Comparison of ENCODE assay signal across 12 mouse cellular contexts in genomic region chr13:15670962-15671313, GRCm38 (mm10).
"Had no signal": no experiment of that assay in that cellular context is flagged by ENCODE, and none has a peak within 500 bp of the region (broad histone marks: within the 10 kb centered on the region; RNA-seq: fewer than 3 reads in every experiment).

No protein-coding gene starts in this region.

- H3K27me3 ChIP-seq: liver, embryonic 15.5 days; midbrain, embryonic 12.5 days had no signal

- H3K36me3 ChIP-seq: liver, embryonic 15.5 days; midbrain, embryonic 12.5 days had no signal

- H3K9ac ChIP-seq: liver, embryonic 15.5 days; lung, embryonic 14.5 days; midbrain, embryonic 12.5 days had no signal

- H3K4me2 ChIP-seq: liver, embryonic 15.5 days; lung, embryonic 14.5 days; midbrain, embryonic 12.5 days had no signal

- H3K9me3 ChIP-seq: limb, embryonic 10.5 days; liver, embryonic 15.5 days; midbrain, embryonic 12.5 days had no signal

- H3K4me1 ChIP-seq: midbrain, embryonic 12.5 days had no signal

- DNase-seq: kidney, adult 8-10 months; kidney, postnatal 25 days; lung, embryonic 14.5 days; lung, postnatal 10 days; lung, postnatal 4 days; right cerebral cortex, adult 18-20 months; right cerebral cortex, postnatal 25 days; thymus, postnatal 36 days had no signal

- H3K4me3 ChIP-seq: left cerebral cortex, adult 2 months; limb, embryonic 10.5 days; liver, embryonic 15.5 days; midbrain, embryonic 12.5 days had no signal

- H3K27ac ChIP-seq: left cerebral cortex, adult 2 months; limb, embryonic 10.5 days; liver, embryonic 15.5 days; midbrain, embryonic 12.5 days had no signal
